Mouse (Mus musculus) midbrain, embryonic 11.5 days (tissue): ENCODE data around the gene Nfia. TPM values are rescaled to one million over a fixed set of nuclear protein-coding genes. Genes with fewer than 3 reads are reported as not detected.
A peak's percentile ranks its signal among the peaks of the same experiment; 100 is the strongest.

Source experiments
- ATAC-seq: fragments of 200-750 bp; cut with Nextera tagmentation; 2 replicates; pipeline ENCODE4 v1.8.0; 2017; ENCODE audit warnings: moderate TSS enrichment, moderate library complexity; ENCODE audit not compliant: low FRiP score
- DNase-seq: peaks from one replicate; pipeline ENCODE4 v3.0.0; 2015; ENCODE audit warnings: low spot score; ENCODE audit errors: missing footprints
- H3K27ac ChIP-seq: fragments of 300-500 bp; sonication (generic); 2 replicates; pipeline ENCODE4 v1.5.1; 2014; ENCODE audit warnings: low read depth, low read length
- H3K27me3 ChIP-seq: fragments of 300-500 bp; sonication (generic); 2 replicates; pipeline ENCODE4 v1.6.1; 2014; ENCODE audit warnings: mild to moderate bottlenecking, low read length, moderate library complexity, mixed read lengths; ENCODE audit not compliant: control insufficient read depth, insufficient read depth
- H3K36me3 ChIP-seq: fragments of 300-500 bp; sonication (generic); 2 replicates; pipeline ENCODE4 v1.6.1; 2014; ENCODE audit warnings: mild to moderate bottlenecking, low read length, moderate library complexity, mixed read lengths; ENCODE audit not compliant: control insufficient read depth, insufficient read depth
- H3K4me1 ChIP-seq: fragments of 300-500 bp; sonication (generic); 2 replicates; pipeline ENCODE4 v1.6.1; 2014; ENCODE audit warnings: low read length; ENCODE audit not compliant: control insufficient read depth, insufficient read depth
- H3K4me2 ChIP-seq: fragments of 300-500 bp; sonication (generic); 2 replicates; pipeline ENCODE4 v1.6.1; 2014; ENCODE audit warnings: mild to moderate bottlenecking, moderate library complexity
- H3K4me3 ChIP-seq: fragments of 300-500 bp; sonication (generic); 2 replicates; pipeline ENCODE4 v1.5.1; 2014; ENCODE audit warnings: low read depth, low read length
- H3K9ac ChIP-seq: fragments of 300-500 bp; sonication (generic); 2 replicates; pipeline ENCODE4 v1.6.1; 2014; ENCODE audit warnings: low read length
- H3K9me3 ChIP-seq: fragments of 300-500 bp; sonication (generic); 2 replicates; pipeline ENCODE4 v1.6.1; 2016; ENCODE audit warnings: low read length; ENCODE audit not compliant: control insufficient read depth
- WGBS: fragments of 180-500 bp; shearing (Covaris S2); extraction: QIAGEN DNeasy Blood & Tissue Kit; methylation state at CpG from one replicate; pipeline ENCODE4 v1.1.7; 2014; 5-methylcytosine and 5-hydroxymethylcytosine counted together
- polyA plus RNA-seq: library from polyadenylated mRNA; unstranded; fragments of >200 nt; fragmentation: Nextera tagmentation; extraction: Ambion mirVana; gene quantifications from 2 replicates; pipeline ENCODE4 v1.2.1, GENCODE M21; 2014

Nfia gene
- polyA plus RNA-seq, 1 experiment from 2014 or later = 14.1 TPM

GRCm38 (mm10) chr4:97914348-97914747 lies 141.8 kb downstream of the Nfia start:
- Histone ChIP-seq H3K4me1 (peaks cover 10% of the 10 kb centered on the region; the same call in 1 of the 2 replicates), H3K27ac (no peak overlapping the region), H3K4me3 (no peak overlapping the region), H3K4me2 (no peak overlapping the region), H3K9me3 (no peaks in the 10 kb centered on the region), H3K36me3 (no peaks in the 10 kb centered on the region), H3K9ac (no peak overlapping the region), H3K27me3 (no peaks in the 10 kb centered on the region)
- ATAC-seq = no peak
- 86% methylated on average over 2 of the region's 2 CpGs for WGBS
- no peak for DNase-seq

GRCm38 (mm10) chr4:97914761-97915160 lies 142.2 kb downstream of the Nfia start:
- DNase-seq (no peak), ATAC-seq (no peak)
- H3K9me3 ChIP-seq = no peaks in the 10 kb centered on the region
- no peak overlapping the region for H3K4me3 ChIP-seq
- 96% methylated on average over 5 of the region's 5 CpGs for WGBS
- H3K27me3 ChIP-seq = no peaks in the 10 kb centered on the region
- H3K4me1 ChIP-seq = peaks cover 10% of the 10 kb centered on the region; the same call in 1 of the 2 replicates
- H3K9ac ChIP-seq = no peak overlapping the region
- H3K4me2 ChIP-seq = no peak overlapping the region
- H3K36me3 ChIP-seq = no peaks in the 10 kb centered on the region
- H3K27ac ChIP-seq = no peak overlapping the region

GRCm38 (mm10) chr4:97917568-97917967 lies 145.0 kb downstream of the Nfia start:
- ATAC-seq (peak; percentile 64; the same call in 1 of the 2 replicates), DNase-seq (no peak)
- no peak overlapping the region for H3K4me3 ChIP-seq
- no peaks in the 10 kb centered on the region for H3K27me3 ChIP-seq
- H3K9me3 ChIP-seq = no peaks in the 10 kb centered on the region
- H3K4me2 ChIP-seq = no peak overlapping the region
- no peaks in the 10 kb centered on the region for H3K36me3 ChIP-seq
- H3K27ac ChIP-seq = no peak overlapping the region
- WGBS = 50% methylated on average over 6 of the region's 6 CpGs
- peaks cover 10% of the 10 kb centered on the region; the same call in 1 of the 2 replicates for H3K4me1 ChIP-seq
- H3K9ac ChIP-seq = no peak overlapping the region

- 55% methylated on average over 3 of the region's 3 CpGs for WGBS
Observed at GRCm38 (mm10) chr4:97918675-97919074, 146.1 kb downstream of the Nfia start.

DNA sequence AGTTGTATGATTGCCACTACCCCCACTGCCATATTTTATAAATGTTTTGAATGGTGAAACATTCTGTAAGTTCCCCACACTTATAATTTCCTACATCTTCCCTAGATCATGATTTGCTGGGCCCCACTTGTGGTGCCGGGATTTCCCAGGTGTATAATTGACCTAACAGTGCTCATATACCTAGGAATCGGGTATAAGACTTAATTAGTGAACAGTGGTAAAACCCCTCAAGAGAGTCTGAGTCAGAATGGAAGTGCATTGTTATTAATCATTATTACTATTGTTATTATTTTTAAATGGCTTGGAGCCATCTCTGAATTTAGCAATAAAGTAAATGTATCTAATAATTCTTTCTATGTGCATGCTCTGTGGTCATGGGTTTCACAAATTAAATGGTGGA lies 147.2 kb downstream of the Nfia start:
- DNase-seq (no peak), ATAC-seq (no peak)
- Histone ChIP-seq H3K4me1 (peaks cover 10% of the 10 kb centered on the region; the same call in 1 of the 2 replicates), H3K9me3 (no peaks in the 10 kb centered on the region), H3K4me2 (no peak overlapping the region), H3K4me3 (no peak overlapping the region), H3K27ac (no peak overlapping the region), H3K27me3 (no peaks in the 10 kb centered on the region), H3K9ac (no peak overlapping the region), H3K36me3 (no peaks in the 10 kb centered on the region)
- 85% methylated on average over 2 of the region's 2 CpGs for WGBS

More at GRCm38 (mm10) chr4:97918675-97919074, 146.1 kb downstream of the Nfia start:
- H3K27me3 ChIP-seq = no peaks in the 10 kb centered on the region
- H3K27ac ChIP-seq = no peak overlapping the region
- H3K9ac ChIP-seq = no peak overlapping the region
- no peaks in the 10 kb centered on the region for H3K36me3 ChIP-seq
- DNase-seq (no peak), ATAC-seq (no peak)
- peaks cover 10% of the 10 kb centered on the region; the same call in 1 of the 2 replicates for H3K4me1 ChIP-seq
- no peak overlapping the region for H3K4me2 ChIP-seq
- H3K4me3 ChIP-seq = no peak overlapping the region
- H3K9me3 ChIP-seq = no peaks in the 10 kb centered on the region

DNA sequence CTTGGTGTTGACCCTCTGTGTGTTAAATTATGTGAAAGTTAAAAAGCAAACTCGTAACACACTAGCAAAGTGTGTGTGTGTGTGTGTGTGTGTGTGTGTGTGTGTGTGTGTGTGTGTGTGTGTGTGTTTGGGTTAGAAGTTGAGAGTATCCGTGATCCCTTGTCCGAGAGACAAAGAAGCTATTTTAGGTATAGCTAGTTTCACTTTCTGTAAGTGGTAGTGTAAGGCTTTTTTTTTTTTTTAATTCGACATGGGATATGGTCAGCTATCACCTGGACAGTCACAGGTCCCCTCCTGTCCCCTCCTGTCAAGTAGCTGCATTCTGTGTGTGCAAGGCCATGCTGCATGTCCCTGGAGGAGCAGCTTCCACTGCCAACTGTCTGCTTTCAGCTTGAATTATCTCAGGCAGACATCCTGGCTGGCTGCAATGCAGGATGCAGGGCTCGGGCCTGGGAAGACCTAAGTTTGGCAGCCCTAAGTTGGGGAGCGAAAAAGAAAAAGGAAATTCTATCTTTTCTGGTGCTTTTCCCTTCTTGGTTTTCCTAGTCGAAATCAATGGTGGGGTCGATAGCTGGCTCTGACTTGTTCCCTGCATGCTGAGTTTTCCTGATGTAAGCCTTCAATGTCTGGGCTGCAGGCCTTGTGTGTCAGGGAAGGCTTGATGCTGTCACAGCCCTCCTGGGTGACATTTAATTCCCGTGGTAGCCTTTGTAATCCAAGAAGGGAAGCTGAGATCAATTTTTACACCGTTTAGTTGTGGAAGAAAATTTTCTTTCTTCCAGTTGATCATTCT lies 147.9 kb downstream of the Nfia start:
- WGBS = 63% methylated on average over 10 of the region's 10 CpGs
- H3K4me3 ChIP-seq = no peak overlapping the region

GRCm38 (mm10) chr4:97921682-97922081 lies 149.1 kb downstream of the Nfia start:
- Histone ChIP-seq H3K4me1 (peaks cover 10% of the 10 kb centered on the region; the same call in 1 of the 2 replicates), H3K4me2 (no peak overlapping the region), H3K9ac (no peak overlapping the region), H3K36me3 (no peaks in the 10 kb centered on the region), H3K27me3 (no peaks in the 10 kb centered on the region), H3K9me3 (no peaks in the 10 kb centered on the region), H3K4me3 (no peak overlapping the region), H3K27ac (no peak overlapping the region)
- DNase-seq (no peak), ATAC-seq (no peak)

More for the DNA sequence above, 147.9 kb downstream of the Nfia start:
- no peak overlapping the region for H3K27ac ChIP-seq
- ATAC-seq = no peak
- H3K9ac ChIP-seq = no peak overlapping the region
- DNase-seq = no peak
- no peaks in the 10 kb centered on the region for H3K27me3 ChIP-seq
- H3K36me3 ChIP-seq = no peaks in the 10 kb centered on the region
- no peaks in the 10 kb centered on the region for H3K9me3 ChIP-seq
- H3K4me1 ChIP-seq = peaks cover 10% of the 10 kb centered on the region; the same call in 1 of the 2 replicates
- H3K4me2 ChIP-seq = no peak overlapping the region

GRCm38 (mm10) chr4:97923248-97923647 lies 150.7 kb downstream of the Nfia start:
- 88% methylated on average over 5 of the region's 5 CpGs for WGBS
- no peaks in the 10 kb centered on the region for H3K27me3 ChIP-seq
- H3K9me3 ChIP-seq = no peaks in the 10 kb centered on the region
- no peak for ATAC-seq
- no peak for DNase-seq
- 0 out of 2 replicates have a peak, but pooled peaks cover 3% of the 10 kb centered on the region for H3K4me1 ChIP-seq
- no peaks in the 10 kb centered on the region for H3K36me3 ChIP-seq
- no peak overlapping the region for H3K9ac ChIP-seq
- no peak overlapping the region for H3K4me2 ChIP-seq
- no peak overlapping the region for H3K27ac ChIP-seq
- H3K4me3 ChIP-seq = no peak overlapping the region

DNA sequence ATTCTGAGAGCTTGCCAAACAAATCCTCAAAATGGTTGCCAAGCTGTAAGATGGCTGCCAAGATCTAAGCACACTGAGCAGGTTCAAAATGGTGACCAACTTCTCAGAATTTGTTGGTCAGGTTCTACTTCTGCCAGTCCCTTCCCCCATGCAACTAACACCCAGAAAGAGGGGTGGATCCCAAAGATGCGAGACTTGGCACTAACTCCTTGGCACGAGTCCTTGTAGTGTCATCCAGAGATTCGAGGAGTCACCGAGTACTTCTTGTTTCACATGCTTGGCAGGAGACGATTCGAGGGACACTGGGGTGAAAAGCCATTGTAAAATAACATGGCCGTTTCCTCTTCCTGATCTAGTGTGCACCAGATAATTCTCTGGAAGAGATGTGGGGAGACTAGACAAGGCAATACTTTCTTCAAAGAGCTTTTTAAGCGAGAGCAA lies 151.4 kb downstream of the Nfia start:
- Histone ChIP-seq H3K4me2 (no peak overlapping the region), H3K9ac (no peak overlapping the region), H3K27me3 (no peaks in the 10 kb centered on the region), H3K9me3 (no peaks in the 10 kb centered on the region), H3K4me1 (no peaks in the 10 kb centered on the region), H3K36me3 (no peaks in the 10 kb centered on the region), H3K4me3 (no peak overlapping the region), H3K27ac (no peak overlapping the region)
- DNase-seq = no peak
- 90% methylated on average over 8 of the region's 8 CpGs for WGBS
- no peak for ATAC-seq
